Mouse (Mus musculus): Measurements from ENCODE around the gene Taf5l. TPM values are rescaled to one million over a fixed set of nuclear protein-coding genes. Genes with fewer than 3 reads are reported as not detected.
A peak's percentile ranks its signal among the peaks of the same experiment; 100 is the strongest.

Gene Taf5l
- total and polyA plus RNA-seq, 2 experiments from 2014 or later = 19.5 to 35.7 TPM

GRCm38 (mm10) chr8:123954246-123954645, 67.0 kb downstream of the Taf5l start:
- peaks cover 37% of the 10 kb centered on the region for H3K36me3 ChIP-seq (ENCODE audit: insufficient read depth, low read length)
- TF ChIP-seq CTCF (IDR thresholded peaks at IDR 0.05) = no peak
- ATAC-seq (ENCODE audit: low FRiP score) (no peak), DNase-seq (ENCODE audit: low spot score) (no peak)
- 95% methylated on average over 8 of the region's 8 CpGs for WGBS
- no peak overlapping the region for H3K4me3 ChIP-seq (ENCODE audit: low read depth, low read length)
- no peaks in the 10 kb centered on the region for H3K9me3 ChIP-seq (ENCODE audit: low read length)
- H3K27ac ChIP-seq (ENCODE audit: low read depth, low read length) = no peak overlapping the region
- no peaks in the 10 kb centered on the region for H3K27me3 ChIP-seq (ENCODE audit: insufficient read depth, low read length)
- H3K4me1 ChIP-seq (ENCODE audit: insufficient read depth, low read length) = no peaks in the 10 kb centered on the region
- no peak overlapping the region for H3K4me2 ChIP-seq (ENCODE audit: low read depth, low read length, poor library complexity, severe bottlenecking)
- no peak overlapping the region for H3K9ac ChIP-seq (replicated peaks; ENCODE audit: low read length, poor library complexity, severe bottlenecking)

GRCm38 (mm10) chr8:123953686-123954085, 67.5 kb downstream of the Taf5l start:
- H3K36me3 ChIP-seq (ENCODE audit: insufficient read depth, low read length) = peaks cover 32% of the 10 kb centered on the region
- WGBS = 85% methylated on average over 8 of the region's 8 CpGs
- no peak overlapping the region for H3K27ac ChIP-seq (ENCODE audit: low read depth, low read length)

GRCm38 (mm10) chr8:123950077-123950802, 71.0 kb downstream of the Taf5l start:
- Histone ChIP-seq H3K4me1 (ENCODE audit: insufficient read depth, low read length) (0 out of 2 replicates have a peak, but pooled peaks cover 6% of the 10 kb centered on the region), H3K4me3 (ENCODE audit: low read depth, low read length) (peak overlapping the region; percentile 97), H3K27me3 (ENCODE audit: insufficient read depth, low read length) (no peaks in the 10 kb centered on the region), H3K4me2 (ENCODE audit: low read depth, low read length, poor library complexity, severe bottlenecking) (peak overlapping the region; percentile 86), H3K9me3 (ENCODE audit: low read length) (no peaks in the 10 kb centered on the region), H3K27ac (ENCODE audit: low read depth, low read length) (peak overlapping the region; percentile 79), H3K9ac (replicated peaks; ENCODE audit: low read length, poor library complexity, severe bottlenecking) (no peak overlapping the region), H3K36me3 (ENCODE audit: insufficient read depth, low read length) (peaks cover 23% of the 10 kb centered on the region)
- peak; percentile 66 for DNase-seq (ENCODE audit: low spot score)
- peak; percentile 74 for TF ChIP-seq CTCF (IDR thresholded peaks at IDR 0.05)
- 35% methylated on average over 10 of the region's 10 CpGs for WGBS
- no peak for ATAC-seq (ENCODE audit: low FRiP score)

More at GRCm38 (mm10) chr8:123953686-123954085, 67.5 kb downstream of the Taf5l start:
- ATAC-seq (ENCODE audit: low FRiP score) (no peak), DNase-seq (ENCODE audit: low spot score) (no peak)
- H3K4me3 ChIP-seq (ENCODE audit: low read depth, low read length) = no peak overlapping the region
- no peak overlapping the region for H3K4me2 ChIP-seq (ENCODE audit: low read depth, low read length, poor library complexity, severe bottlenecking)
- H3K4me1 ChIP-seq (ENCODE audit: insufficient read depth, low read length) = no peaks in the 10 kb centered on the region
- no peak for TF ChIP-seq CTCF (IDR thresholded peaks at IDR 0.05)
- no peaks in the 10 kb centered on the region for H3K9me3 ChIP-seq (ENCODE audit: low read length)
- H3K27me3 ChIP-seq (ENCODE audit: insufficient read depth, low read length) = no peaks in the 10 kb centered on the region
- no peak overlapping the region for H3K9ac ChIP-seq (replicated peaks; ENCODE audit: low read length, poor library complexity, severe bottlenecking)

GRCm38 (mm10) chr8:123949686-123949986, 71.6 kb downstream of the Taf5l start:
- Histone ChIP-seq H3K4me2 (ENCODE audit: low read depth, low read length, poor library complexity, severe bottlenecking) (peak overlapping the region; percentile 86), H3K27ac (ENCODE audit: low read depth, low read length) (peak overlapping the region; percentile 79), H3K36me3 (ENCODE audit: insufficient read depth, low read length) (peaks cover 21% of the 10 kb centered on the region), H3K4me3 (ENCODE audit: low read depth, low read length) (peak overlapping the region; percentile 97), H3K4me1 (ENCODE audit: insufficient read depth, low read length) (0 out of 2 replicates have a peak, but pooled peaks cover 6% of the 10 kb centered on the region), H3K9me3 (ENCODE audit: low read length) (no peaks in the 10 kb centered on the region), H3K9ac (replicated peaks; ENCODE audit: low read length, poor library complexity, severe bottlenecking) (peak overlapping the region; percentile 74), H3K27me3 (ENCODE audit: insufficient read depth, low read length) (no peaks in the 10 kb centered on the region)
- peak; percentile 41 for ATAC-seq (ENCODE audit: low FRiP score)
- no peak for DNase-seq (ENCODE audit: low spot score)
- no peak for TF ChIP-seq CTCF (IDR thresholded peaks at IDR 0.05)
- WGBS = 9% methylated on average over 10 of the region's 10 CpGs

GRCm38 (mm10) chr8:123948942-123949685, 72.1 kb downstream of the Taf5l start, which contains the start of gene Nup133:
Nup133 (minus strand) TSS chr8:123949265.
- H3K27me3 ChIP-seq (ENCODE audit: insufficient read depth, low read length) = no peaks in the 10 kb centered on the region
- H3K9me3 ChIP-seq (ENCODE audit: low read length) = no peaks in the 10 kb centered on the region
- H3K27ac ChIP-seq (ENCODE audit: low read depth, low read length) = peak within 1 kb of the TSS; percentile 79
- H3K9ac ChIP-seq (replicated peaks; ENCODE audit: low read length, poor library complexity, severe bottlenecking) = peak within 1 kb of the TSS; percentile 74
- ATAC-seq (ENCODE audit: low FRiP score) (peak; percentile 86), DNase-seq (ENCODE audit: low spot score) (peak; percentile 99)
- TF ChIP-seq CTCF (IDR thresholded peaks at IDR 0.05) = no peak
- peaks cover 16% of the 10 kb centered on the region for H3K36me3 ChIP-seq (ENCODE audit: insufficient read depth, low read length)
- peak within 1 kb of the TSS; percentile 97 for H3K4me3 ChIP-seq (ENCODE audit: low read depth, low read length)
- under 1% methylated on average over 77 of the region's 77 CpGs for WGBS
- peak within 1 kb of the TSS; percentile 86 for H3K4me2 ChIP-seq (ENCODE audit: low read depth, low read length, poor library complexity, severe bottlenecking)
- H3K4me1 ChIP-seq (ENCODE audit: insufficient read depth, low read length) = 0 out of 2 replicates have a peak, but pooled peaks cover 6% of the 10 kb centered on the region

MicroRNAs within 50 kb of the gene (microRNA counts, 519-probe panel; counts per million panel counts)
- 528 counts per million, percentile 58 among the panel's probes with 10 or more counts for microRNA mmu-miR-1967

Small RNAs within 50 kb of the gene (microRNA-seq; reads per million reads assigned to microRNA genes)
- not detected for gene Mir1967 (ENCODE audit: borderline number of aligned reads)

Other genes starting within 250 kb of the Taf5l start
- 54.2 and 59.8 TPM in 2 replicates for gene Rab4a, start 215.4 kb downstream of the Taf5l start, total RNA-seq (2014; rRNA removed)
- gene Rab4a, start 215.4 kb downstream of the Taf5l start, polyA plus RNA-seq (2015; fragmentation: Nextera tagmentation; extraction: Ambion mirVana) = 97.7 and 101 TPM in 2 replicates
- gene Ccsap, start 161.2 kb downstream of the Taf5l start, total RNA-seq (2014; rRNA removed) = 9.9 and 16.3 TPM in 2 replicates
- gene Ccsap, start 161.2 kb downstream of the Taf5l start, polyA plus RNA-seq (2015; fragmentation: Nextera tagmentation; extraction: Ambion mirVana) = 5.2 and 5.5 TPM in 2 replicates
- gene Acta1, start 126.6 kb downstream of the Taf5l start, total RNA-seq (2014; rRNA removed) = 12.3 and 22.7 TPM in 2 replicates
- gene Acta1, start 126.6 kb downstream of the Taf5l start, polyA plus RNA-seq (2015; fragmentation: Nextera tagmentation; extraction: Ambion mirVana) = 18.9 and 19.5 TPM in 2 replicates
- 19.4 and 27.8 TPM in 2 replicates for gene Nup133, start 72.1 kb downstream of the Taf5l start, total RNA-seq (2014; rRNA removed)
- 15.2 and 16.1 TPM in 2 replicates for gene Nup133, start 72.1 kb downstream of the Taf5l start, polyA plus RNA-seq (2015; fragmentation: Nextera tagmentation; extraction: Ambion mirVana)
- gene Abcb10, start 38.3 kb downstream of the Taf5l start, total RNA-seq (2014; rRNA removed) = 43.4 and 52.7 TPM in 2 replicates
- 14.7 and 14.8 TPM in 2 replicates for gene Abcb10, start 38.3 kb downstream of the Taf5l start, polyA plus RNA-seq (2015; fragmentation: Nextera tagmentation; extraction: Ambion mirVana)
- gene Urb2, start 111 bp upstream of the Taf5l start, total RNA-seq (2014; rRNA removed) = 12.0 and 13.2 TPM in 2 replicates
- gene Urb2, start 111 bp upstream of the Taf5l start, polyA plus RNA-seq (2015; fragmentation: Nextera tagmentation; extraction: Ambion mirVana) = 1.5 and 1.8 TPM in 2 replicates
- gene Galnt2, start 210.0 kb upstream of the Taf5l start, total RNA-seq (2014; rRNA removed) = 51.3 and 80.9 TPM in 2 replicates
- gene Galnt2, start 210.0 kb upstream of the Taf5l start, polyA plus RNA-seq (2015; fragmentation: Nextera tagmentation; extraction: Ambion mirVana) = 65.4 and 66.4 TPM in 2 replicates